In genomic region chr10:60794792-60795191, GRCm38 (mm10) we compare ENCODE assay signal across 16 mouse cellular contexts. TPM values are rescaled to one million over a fixed set of nuclear protein-coding genes. Genes with fewer than 3 reads are reported as not detected.
DNase-seq lines count a peak whose midpoint lies in the region; ATAC-seq and TF ChIP-seq lines count a peak whose summit lies in the region.
"Had no signal": no experiment of that assay in that cellular context is flagged by ENCODE, and none has a peak within 500 bp of the region (broad histone marks: within the 10 kb centered on the region; RNA-seq: fewer than 3 reads in every experiment).

No protein-coding gene starts in this region.

- ATAC-seq in heart, embryonic 15.5 days (replicated peaks; ENCODE audit: insufficient number of reproducible peaks, insufficient read depth, low FRiP score, low read depth), result no peak
- ATAC-seq in embryonic facial prominence, embryonic 12.5 days (ENCODE audit: insufficient number of reproducible peaks, insufficient read depth, low FRiP score, low TSS enrichment), result no peak
- ATAC-seq in intestine, embryonic 16.5 days, result peak; percentile 28; the same call in 1 of the 2 replicates
- no peak for ATAC-seq in megakaryocyte-erythroid progenitor cell, adult 5-6 weeks (replicated peaks; ENCODE audit: low FRiP score, low TSS enrichment, poor library complexity, severe bottlenecking)
- ATAC-seq: CD4-positive, CD25-positive, alpha-beta regulatory T cell, adult 4 months had no signal

- 64% methylated on average over 8 of the region's 8 CpGs for WGBS in heart, embryonic 15.5 days
- WGBS in heart, adult 2 months, result 84% methylated on average over 8 of the region's 8 CpGs
- 23% methylated on average over 8 of the region's 8 CpGs for WGBS in embryonic facial prominence, embryonic 12.5 days
- 53% methylated on average over 8 of the region's 8 CpGs for WGBS in intestine, embryonic 16.5 days

- TF ChIP-seq EP300 in heart, adult 2 months (IDR thresholded peaks at IDR 0.05; ENCODE audit: insufficient read depth, low read depth, low read length), result no peak

- TF ChIP-seq CTCF in heart, adult 2 months (IDR thresholded peaks at IDR 0.05), result no peak
- TF ChIP-seq CTCF in E14TG2a.4 (conservative IDR thresholded peaks at IDR 0.05; ENCODE audit: low read length), result no peak

- H3K4me1 ChIP-seq in heart, embryonic 15.5 days (replicated peaks), result peaks cover 80% of the 10 kb centered on the region
- peaks cover 21% of the 10 kb centered on the region for H3K4me1 ChIP-seq in heart, adult 2 months (ENCODE audit: control insufficient read depth, insufficient read depth, low read length)
- peaks cover 75% of the 10 kb centered on the region for H3K4me1 ChIP-seq in E14TG2a.4 (replicated peaks; ENCODE audit: low read depth, low read length)
- peaks cover 44% of the 10 kb centered on the region for H3K4me1 ChIP-seq in embryonic facial prominence, embryonic 12.5 days
- H3K4me1 ChIP-seq in intestine, embryonic 16.5 days (ENCODE audit: control insufficient read depth, insufficient read depth, low read length), result peaks cover 50% of the 10 kb centered on the region

- intact Hi-C loops in heart, adult 2 months (cut with DNase I), result no loop called here

- H3K79me2 ChIP-seq in heart, adult 2 months (replicated peaks; ENCODE audit: control insufficient read depth, insufficient read depth, low read length), result no peaks in the 10 kb centered on the region

- H3K4me2 ChIP-seq in heart, embryonic 15.5 days, result no peak overlapping the region
- no peak overlapping the region for H3K4me2 ChIP-seq in embryonic facial prominence, embryonic 12.5 days (replicated peaks)
- peak overlapping the region; percentile 9; the same call in 1 of the 2 replicates for H3K4me2 ChIP-seq in intestine, embryonic 16.5 days (ENCODE audit: low read depth, low read length)
- H3K4me2 ChIP-seq: liver, embryonic 11.5 days; midbrain, embryonic 13.5 days had no signal

- H3K4me3 ChIP-seq in heart, embryonic 15.5 days, result no peak overlapping the region
- H3K4me3 ChIP-seq in heart, adult 2 months, result no peak overlapping the region
- H3K4me3 ChIP-seq in E14TG2a.4 (replicated peaks; ENCODE audit: low read length), result peak overlapping the region; percentile 14
- no peak overlapping the region for H3K4me3 ChIP-seq in embryonic facial prominence, embryonic 12.5 days
- H3K4me3 ChIP-seq in intestine, embryonic 16.5 days (ENCODE audit: low read length), result no peak overlapping the region
- H3K4me3 ChIP-seq: midbrain, embryonic 13.5 days had no signal

- no peaks in the 10 kb centered on the region for H3K9me3 ChIP-seq in heart, embryonic 15.5 days (replicated peaks)
- H3K9me3 ChIP-seq in E14TG2a.4 (ENCODE audit: low read length), result no peaks in the 10 kb centered on the region
- no peaks in the 10 kb centered on the region for H3K9me3 ChIP-seq in embryonic facial prominence, embryonic 12.5 days
- no peaks in the 10 kb centered on the region for H3K9me3 ChIP-seq in intestine, embryonic 16.5 days (ENCODE audit: control insufficient read depth, low read length)
- H3K9me3 ChIP-seq: midbrain, embryonic 13.5 days had no signal

- peak overlapping the region; percentile 83 for H3K27ac ChIP-seq in heart, embryonic 15.5 days
- H3K27ac ChIP-seq in heart, adult 2 months, result no peak overlapping the region; the same call in 1 of the 2 replicates
- peak overlapping the region; percentile 73 for H3K27ac ChIP-seq in embryonic facial prominence, embryonic 12.5 days
- H3K27ac ChIP-seq in intestine, embryonic 16.5 days (ENCODE audit: low read length), result peak overlapping the region; percentile 33; the same call in 1 of the 2 replicates
- H3K27ac ChIP-seq: midbrain, embryonic 13.5 days had no signal

- no peak for TF ChIP-seq POLR2A in heart, adult 2 months (IDR thresholded peaks at IDR 0.05; ENCODE audit: insufficient read depth, low read depth, low read length)

- H3K27me3 ChIP-seq in heart, embryonic 15.5 days, result no peaks in the 10 kb centered on the region
- H3K27me3 ChIP-seq in heart, adult 2 months (ENCODE audit: control insufficient read depth, insufficient read depth, low read length), result no peaks in the 10 kb centered on the region
- H3K27me3 ChIP-seq in E14TG2a.4 (ENCODE audit: insufficient read depth, low read length), result peaks cover 58% of the 10 kb centered on the region
- 0 out of 2 replicates have a peak, but pooled peaks cover 10% of the 10 kb centered on the region for H3K27me3 ChIP-seq in embryonic facial prominence, embryonic 12.5 days
- H3K27me3 ChIP-seq in intestine, embryonic 16.5 days (replicated peaks; ENCODE audit: control insufficient read depth, insufficient read depth, low read length), result no peaks in the 10 kb centered on the region

- H3K36me3 ChIP-seq in heart, embryonic 15.5 days, result no peaks in the 10 kb centered on the region
- no peaks in the 10 kb centered on the region for H3K36me3 ChIP-seq in heart, adult 2 months (ENCODE audit: control insufficient read depth, insufficient read depth, low read length)
- H3K36me3 ChIP-seq in E14TG2a.4 (ENCODE audit: insufficient read depth, low read length), result no peaks in the 10 kb centered on the region
- no peaks in the 10 kb centered on the region for H3K36me3 ChIP-seq in embryonic facial prominence, embryonic 12.5 days
- no peaks in the 10 kb centered on the region for H3K36me3 ChIP-seq in intestine, embryonic 16.5 days (ENCODE audit: control insufficient read depth, insufficient read depth, low read length)
- H3K36me3 ChIP-seq: midbrain, embryonic 13.5 days had no signal

- DNase-seq in heart, adult 2 months, result no peak
- DNase-seq in neural tube, embryonic 10.5 days (ENCODE audit: extremely low spot score, low spot score), result no peak
- DNase-seq in lung, postnatal 4 days, result no peak
- DNase-seq: adrenal gland, adult 8-10 months; cerebellum, postnatal 25 days; lung, postnatal 14 days; right cerebral cortex, postnatal 14 days; thymus, postnatal 25 days had no signal

- no peak overlapping the region for H3K9ac ChIP-seq in heart, embryonic 15.5 days
- no peak overlapping the region for H3K9ac ChIP-seq in heart, adult 2 months (ENCODE audit: low read depth, low read length)
- no peak overlapping the region for H3K9ac ChIP-seq in embryonic facial prominence, embryonic 12.5 days
- peak overlapping the region; percentile 20; the same call in 1 of the 2 replicates for H3K9ac ChIP-seq in intestine, embryonic 16.5 days (ENCODE audit: low read depth, low read length)
- H3K9ac ChIP-seq: midbrain, embryonic 13.5 days had no signal

RNA-seq across cellular contexts. Expression of gene Unc5b, which starts 36.6 kb away (rescaled TPM):
- polyA plus RNA-seq in heart, embryonic 15.5 days (2015; fragmentation: Nextera tagmentation; extraction: Ambion mirVana), result 11.7 TPM in 2 replicates
- total RNA-seq in heart, adult 2 months (2021), result 10 to 100 TPM; 11.0 to 12.6 TPM
- polyA plus RNA-seq in heart, adult 2 months (2012; rRNA removed), result 12.2 and 15.0 TPM in 2 replicates
- polyA plus RNA-seq in embryonic facial prominence, embryonic 12.5 days (2016; fragmentation: Nextera tagmentation; extraction: Ambion mirVana), result 5.7 and 6.3 TPM in 2 replicates
- polyA plus RNA-seq in intestine, embryonic 16.5 days (2015; fragmentation: Nextera tagmentation; extraction: Ambion mirVana), result 4.3 and 4.6 TPM in 2 replicates
- total RNA-seq in megakaryocyte-erythroid progenitor cell, adult 5-6 weeks (2014; fragmentation: Nextera tagmentation), result not detected in 2 replicates
- not detected in 2 replicates for total RNA-seq in megakaryocyte-erythroid progenitor cell, adult 5-6 weeks (2017)
- polyA plus RNA-seq: CD4-positive, CD25-positive, alpha-beta regulatory T cell, adult 4 months had no signal

RNA-seq across cellular contexts. Expression of gene Slc29a3, which starts 42.2 kb away (rescaled TPM):
- 4.5 and 9.2 TPM in 2 replicates for polyA plus RNA-seq in heart, embryonic 15.5 days (2015; fragmentation: Nextera tagmentation; extraction: Ambion mirVana)
- total RNA-seq in heart, adult 2 months (2021), result 1 to 10 TPM; 4.1 to 5.6 TPM
- 3.9 and 4.9 TPM in 2 replicates for polyA plus RNA-seq in heart, adult 2 months (2012; rRNA removed)
- 12.2 and 13.0 TPM in 2 replicates for polyA plus RNA-seq in embryonic facial prominence, embryonic 12.5 days (2016; fragmentation: Nextera tagmentation; extraction: Ambion mirVana)
- 7.6 and 8.2 TPM in 2 replicates for polyA plus RNA-seq in intestine, embryonic 16.5 days (2015; fragmentation: Nextera tagmentation; extraction: Ambion mirVana)
- total RNA-seq in megakaryocyte-erythroid progenitor cell, adult 5-6 weeks (2014; fragmentation: Nextera tagmentation), result 5.9 and 12.6 TPM in 2 replicates
- total RNA-seq in megakaryocyte-erythroid progenitor cell, adult 5-6 weeks (2017), result 5.4 and 6.2 TPM in 2 replicates
